Mouse (Mus musculus) thymus, adult 2 months (tissue): ENCODE data around the gene Actr1a.

Source experiments
- CTCF ChIP-seq: fragments of 200-500 bp; IDR thresholded peaks from 2 replicates; pipeline ENCODE4 v1.5.1; 2012; ENCODE audit warnings: mild to moderate bottlenecking, control low read depth, low read length, moderate library complexity, borderline replicate concordance; ENCODE audit not compliant: control insufficient read depth, poor library complexity, insufficient read depth; ENCODE audit errors: extremely low read depth
- POLR2A ChIP-seq: fragments of 200-500 bp; IDR thresholded peaks from 2 replicates; pipeline ENCODE4 v1.6.1; 2012; ENCODE audit warnings: mild to moderate bottlenecking, low read length, control low read depth, moderate library complexity; ENCODE audit not compliant: control insufficient read depth, poor library complexity, insufficient read depth; ENCODE audit errors: extremely low read depth

GRCm38 (mm10) chr19:46350168-46350932, 45.2 kb downstream of the Actr1a start, which contains the start of gene 2310034G01Rik:
- TF ChIP-seq CTCF, result no peak
- no peak for TF ChIP-seq POLR2A
